Mouse (Mus musculus) E14TG2a.4 (cell line): ENCODE data around the gene Maats1.

ENCODE experiments used
- CTCF ChIP-seq: conservative IDR thresholded peaks from 2 replicates; pipeline ENCODE4 v1.5.1; 2014; ENCODE audit warnings: low read length
- NANOG ChIP-seq: IDR thresholded peaks from 2 replicates; pipeline ENCODE4 v1.6.1; 2014; ENCODE audit warnings: borderline replicate concordance, low read length, mixed read lengths
- POU5F1 ChIP-seq: IDR thresholded peaks from 2 replicates; pipeline ENCODE4 v1.6.1; 2014; ENCODE audit warnings: low read length, borderline replicate concordance

GRCm38 (mm10) chr16:38274737-38275136 lies 67.2 kb downstream of the Maats1 start:
- TF ChIP-seq CTCF (no peak), POU5F1 (no peak), NANOG (no peak)
